Mouse (Mus musculus) mesoderm, embryonic 11.5 days (tissue): ENCODE data around the gene Aldh8a1.

ENCODE experiments used
- DNase-seq: peaks from one replicate; pipeline ENCODE4 v3.0.0-alpha.2; 2012; ENCODE audit warnings: low read depth, low spot score

Aldh8a1 gene

DNA sequence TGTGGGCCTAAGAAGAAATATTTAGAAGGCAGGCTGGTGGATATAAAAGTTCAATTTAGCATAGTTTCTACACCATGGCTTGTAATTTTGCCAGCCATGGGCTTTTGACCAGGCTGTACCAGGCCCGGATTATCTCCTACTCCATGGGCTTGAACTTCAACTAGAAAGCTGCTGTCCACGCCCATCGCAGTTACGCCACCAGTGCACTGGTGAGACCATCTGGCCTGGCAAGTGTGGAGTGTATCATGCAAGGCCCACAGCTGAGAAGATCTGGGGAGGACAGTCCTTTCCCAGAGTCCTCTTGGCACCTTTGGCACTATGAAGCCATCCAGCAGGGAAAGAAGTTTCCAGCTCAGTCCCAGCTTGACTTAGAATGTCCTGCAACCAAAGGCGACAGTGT lies 39.1 kb downstream of the Aldh8a1 start:
- no peak for DNase-seq

DNA sequence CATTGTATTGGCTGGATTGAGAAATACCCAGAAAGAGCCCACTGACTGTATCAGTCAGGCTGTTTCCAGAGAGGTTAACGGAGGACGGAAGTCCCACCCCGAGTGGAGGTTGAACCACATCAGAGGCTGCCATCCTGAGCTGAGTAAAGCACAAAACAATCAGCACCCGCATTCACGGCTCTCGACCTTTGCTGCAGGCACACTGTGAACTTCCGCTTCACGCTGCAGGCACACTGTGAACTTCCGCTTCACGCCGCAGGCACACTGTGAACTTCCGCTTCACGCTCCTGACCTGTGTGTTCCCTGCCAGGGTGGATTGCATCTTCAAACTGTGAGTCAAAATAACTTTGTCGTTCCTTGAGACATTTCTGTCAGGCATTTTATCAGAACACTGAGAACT lies 42.1 kb downstream of the Aldh8a1 start:
- no peak for DNase-seq

DNA sequence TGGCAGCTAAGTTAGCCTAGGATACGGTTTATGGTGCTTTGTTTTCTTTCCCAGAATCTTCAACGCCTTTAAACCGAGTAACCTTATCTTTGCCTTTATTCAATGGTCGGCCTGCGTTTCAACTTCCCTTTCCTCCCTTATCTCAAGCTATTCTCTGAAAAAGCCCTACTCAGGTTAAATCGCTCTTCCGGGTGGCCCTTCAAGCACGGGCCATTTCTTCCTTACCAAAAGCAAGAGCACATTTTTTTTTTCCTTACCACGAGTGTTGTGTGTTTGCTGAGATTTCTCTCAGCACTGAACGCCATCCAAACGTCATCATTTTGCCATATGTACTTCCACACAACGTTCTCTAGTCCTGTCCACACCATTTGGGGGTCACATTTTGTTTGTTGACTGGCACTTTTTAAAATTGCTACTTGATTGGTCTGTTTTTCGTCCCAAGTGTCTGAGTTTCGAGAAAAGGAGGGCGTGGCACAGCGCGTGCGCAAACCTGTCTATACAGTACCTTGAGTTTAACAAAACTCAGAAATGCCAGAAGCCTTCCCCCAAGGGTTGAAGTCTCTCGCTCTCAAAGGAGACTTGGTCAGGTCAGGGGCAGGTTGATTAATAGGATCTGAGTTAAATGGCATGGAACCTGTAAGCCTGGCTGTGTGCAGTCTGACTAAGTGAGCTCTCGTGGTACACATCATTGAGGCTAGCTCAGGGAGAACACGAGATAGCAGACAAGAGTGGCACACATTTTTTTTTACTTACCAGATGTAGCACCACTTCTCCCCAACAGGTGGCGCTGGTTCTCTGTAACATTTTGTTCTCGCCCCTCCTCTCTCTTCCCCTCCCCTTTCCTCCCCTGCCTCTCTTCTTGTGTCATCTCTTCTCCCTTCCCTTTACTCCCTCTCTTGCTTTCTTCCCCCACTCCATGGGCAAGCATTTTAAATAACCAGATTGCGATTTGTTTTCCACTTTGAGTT lies 43.6 kb downstream of the Aldh8a1 start:
- peak; percentile 25 for DNase-seq

DNA sequence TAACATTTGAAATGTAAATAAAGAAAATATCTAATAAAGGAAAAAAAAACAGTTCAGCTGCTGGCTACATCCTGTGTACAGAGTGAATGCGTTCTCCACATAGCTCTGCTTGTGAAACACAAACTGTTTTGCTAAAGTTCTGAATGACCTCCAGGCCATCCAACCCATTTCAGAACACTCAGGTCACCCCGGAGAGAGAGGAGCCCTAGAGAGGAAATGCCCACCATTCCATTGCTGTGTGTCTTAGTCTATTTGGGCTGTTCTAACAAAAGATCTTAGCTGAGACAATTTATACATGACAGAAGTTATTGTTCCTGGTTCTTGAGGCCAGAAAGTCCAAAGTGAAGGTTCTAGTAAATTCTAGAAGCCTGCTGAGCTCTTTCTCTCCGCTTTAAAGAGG lies 49.4 kb downstream of the Aldh8a1 start:
- DNase-seq = no peak

DNA sequence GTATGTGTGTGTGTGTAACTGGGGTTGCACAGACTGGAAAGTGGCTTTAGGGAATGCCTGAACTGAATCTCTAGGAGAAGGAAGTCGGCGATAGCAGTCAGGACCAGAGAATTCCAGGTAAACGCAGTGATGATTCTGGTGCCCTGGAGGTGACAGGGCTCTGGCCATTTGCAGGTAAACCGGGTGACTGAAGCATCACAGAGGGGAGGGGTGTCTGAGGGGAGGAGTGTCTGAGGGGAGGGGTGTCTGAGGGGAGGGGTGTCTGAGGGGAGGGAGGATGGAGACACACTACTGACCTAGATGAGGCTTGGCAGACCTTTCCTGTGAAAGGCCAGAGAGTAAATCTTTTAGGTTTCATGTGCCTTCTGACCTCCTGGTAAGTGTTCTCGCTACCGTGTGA lies 50.9 kb downstream of the Aldh8a1 start:
- DNase-seq = no peak

DNA sequence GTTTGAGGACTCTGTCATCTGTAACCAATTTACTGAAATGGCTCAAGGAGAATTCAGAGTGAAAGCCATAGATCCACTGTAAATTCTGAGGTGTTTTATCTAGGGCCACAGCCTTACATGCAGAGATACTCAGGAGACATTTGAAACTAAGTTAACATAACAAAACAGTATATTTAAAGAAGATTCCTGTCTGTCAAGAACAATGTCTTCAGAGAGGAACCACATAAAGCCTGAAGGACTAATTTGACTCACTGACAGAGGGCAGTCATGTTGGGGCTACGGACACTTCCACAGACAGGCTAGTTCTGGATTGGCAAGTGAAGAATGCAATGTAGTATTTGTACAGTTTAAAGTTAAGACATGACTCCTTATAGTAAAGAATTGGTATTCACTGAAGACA lies 62.2 kb downstream of the Aldh8a1 start:
- DNase-seq = no peak

DNA sequence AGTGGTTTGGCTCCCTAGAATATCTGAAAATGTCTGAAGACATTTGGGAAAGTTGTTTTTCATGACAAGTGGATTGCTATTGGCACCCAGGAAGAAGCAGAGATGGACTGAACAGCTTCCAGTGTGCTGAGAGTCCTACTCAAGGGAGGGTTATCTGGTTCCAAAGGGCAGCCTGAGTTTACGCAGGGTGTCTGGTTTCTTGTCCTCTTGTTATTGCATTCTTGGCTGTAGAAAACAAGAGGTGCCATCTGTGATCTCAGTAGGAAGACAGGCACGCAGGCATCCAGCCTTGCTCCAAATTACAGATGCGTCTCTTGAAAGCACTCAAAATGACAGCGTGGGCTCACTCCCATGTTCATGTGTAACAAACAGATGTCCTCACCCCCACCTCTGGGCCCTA lies 63.9 kb downstream of the Aldh8a1 start:
- DNase-seq = no peak

DNA sequence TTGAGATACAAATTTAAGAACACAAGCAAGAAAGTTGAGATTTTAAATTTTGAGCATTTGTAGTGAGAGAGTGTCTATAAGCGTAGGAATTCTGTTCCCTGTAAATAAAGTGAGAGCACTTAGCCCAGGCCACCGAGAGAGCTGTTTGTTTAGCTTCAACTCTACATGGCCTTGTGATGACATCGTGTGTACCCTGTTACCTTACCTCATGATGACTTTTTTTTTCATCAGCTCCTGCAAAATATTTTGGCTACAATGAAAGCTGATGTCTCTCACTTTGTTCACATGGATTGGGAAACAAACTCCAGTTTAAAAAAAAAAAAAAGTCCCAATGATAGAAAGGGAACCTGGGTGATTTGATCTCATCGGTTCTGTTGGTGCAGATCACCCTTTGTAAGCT lies 64.6 kb downstream of the Aldh8a1 start:
- DNase-seq = no peak

DNA sequence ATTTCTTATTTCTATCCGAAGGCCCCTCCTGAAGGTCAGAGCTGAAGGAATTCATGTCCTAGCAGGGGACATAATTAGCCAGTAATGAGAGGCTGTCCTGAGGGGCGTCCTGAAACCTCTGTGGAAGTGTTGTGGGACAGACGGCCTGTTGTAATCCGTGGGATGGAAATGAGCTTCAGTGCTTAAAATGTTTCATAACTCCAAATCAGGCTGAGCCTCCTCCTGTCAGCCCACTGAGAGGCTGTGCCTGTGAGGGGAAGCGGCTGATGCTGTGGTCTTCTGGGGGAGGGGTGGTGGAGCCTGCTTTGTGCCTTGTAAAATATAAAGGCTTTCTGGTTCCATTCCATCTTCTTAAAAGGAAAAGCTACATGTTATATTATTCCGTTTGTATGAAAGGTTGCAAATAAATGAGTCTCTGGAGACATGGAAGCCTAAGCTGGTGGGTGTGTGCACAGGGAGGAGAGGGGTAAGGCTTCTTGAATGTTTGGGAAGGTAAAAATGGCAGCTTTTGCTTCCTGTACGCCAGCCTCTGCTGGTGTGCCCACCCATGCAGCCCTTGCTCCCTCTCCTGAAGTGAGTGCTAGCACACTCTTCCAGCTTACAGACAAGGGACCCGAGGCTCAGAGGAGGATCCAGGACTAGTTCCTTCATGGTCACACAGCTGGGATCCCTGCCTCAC lies 66.7 kb downstream of the Aldh8a1 start:
- DNase-seq = no peak

DNA sequence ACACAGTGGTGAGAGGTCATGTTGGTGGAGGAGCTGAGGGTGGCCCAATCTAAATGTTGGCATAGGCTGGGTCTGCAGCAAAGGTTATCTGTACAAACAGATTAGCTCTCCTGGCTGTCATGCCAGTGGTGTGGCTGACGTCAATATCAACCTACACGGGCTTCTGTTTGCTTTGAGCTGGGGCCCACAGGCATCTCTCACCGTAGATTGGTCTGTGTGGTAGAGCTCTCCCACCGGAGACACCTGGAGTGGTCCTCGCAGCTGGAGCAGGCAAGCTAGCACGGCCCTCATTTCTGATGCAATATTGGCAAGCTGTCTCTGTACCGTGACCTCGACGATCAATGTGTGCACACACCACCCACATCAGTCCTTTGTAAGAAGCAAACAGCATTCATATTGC lies 67.3 kb downstream of the Aldh8a1 start:
- DNase-seq = no peak
